Mouse (Mus musculus) frontal cortex, postnatal 10 days (tissue): Measurements from ENCODE around the gene Npnt.

Experiments used
- DNase-seq, 2 experiments: peaks; one replicate each; pipeline ENCODE4 v3.0.0; 2022; ENCODE audit warnings: low spot score in 2 of 2, mixed read lengths in 1 of 2

The Npnt gene

DNA sequence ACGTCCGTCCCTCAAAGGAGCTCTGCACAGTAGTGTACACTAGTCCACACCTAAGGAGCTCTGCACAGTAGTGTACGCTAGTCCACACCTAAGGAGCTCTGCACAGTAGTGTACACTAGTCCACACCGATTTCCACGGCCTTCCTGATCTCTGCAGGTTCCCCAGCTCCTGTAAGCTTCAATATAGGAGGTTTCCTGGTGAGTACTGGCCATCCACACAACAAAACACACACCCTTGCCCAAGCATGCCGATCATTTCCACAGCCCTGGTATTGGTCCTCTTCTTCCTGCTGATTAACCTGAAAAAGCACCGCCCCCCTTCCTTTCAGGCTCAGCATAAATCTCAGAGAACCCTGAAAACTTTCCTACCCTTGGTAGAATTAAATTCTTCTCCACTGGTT is 57.6 kb downstream of the Npnt start:
- DNase-seq: no peak

GRCm38 (mm10) chr3:132887074-132887848 is 62.8 kb downstream of the Npnt start:
- DNase-seq: no peak

DNA sequence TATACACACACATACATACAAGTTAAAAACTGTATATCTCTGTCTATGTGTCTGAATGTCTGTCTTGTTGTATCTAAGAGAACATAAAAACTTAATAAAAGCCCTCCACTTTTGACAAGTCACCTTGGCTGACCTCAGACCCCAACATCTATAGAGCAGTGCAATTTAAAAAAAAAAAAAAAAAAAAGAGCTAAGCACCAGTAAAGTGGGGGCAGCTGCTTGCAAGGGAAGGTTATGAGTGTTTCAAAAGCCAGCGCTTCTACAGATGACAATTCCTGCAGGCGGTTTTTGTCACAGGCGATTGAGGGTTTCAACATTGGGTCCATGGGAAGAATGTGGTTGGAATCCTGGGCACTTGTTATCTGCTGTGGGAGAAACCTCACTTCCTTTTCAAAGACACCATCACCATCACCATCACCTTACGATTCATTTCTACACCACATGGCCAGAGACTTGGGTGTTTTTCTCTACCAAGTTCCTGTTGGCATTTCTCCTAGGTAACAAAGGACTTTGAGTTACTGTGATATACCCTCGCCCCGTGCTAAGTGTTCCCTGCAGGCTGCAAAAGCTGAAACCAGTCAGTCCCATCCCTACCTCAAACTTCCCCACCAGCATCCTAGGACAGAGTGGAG is 63.6 kb downstream of the Npnt start:
- DNase-seq: no peak

GRCm38 (mm10) chr3:132884459-132884858 is 65.6 kb downstream of the Npnt start:
- no peak for DNase-seq

DNA sequence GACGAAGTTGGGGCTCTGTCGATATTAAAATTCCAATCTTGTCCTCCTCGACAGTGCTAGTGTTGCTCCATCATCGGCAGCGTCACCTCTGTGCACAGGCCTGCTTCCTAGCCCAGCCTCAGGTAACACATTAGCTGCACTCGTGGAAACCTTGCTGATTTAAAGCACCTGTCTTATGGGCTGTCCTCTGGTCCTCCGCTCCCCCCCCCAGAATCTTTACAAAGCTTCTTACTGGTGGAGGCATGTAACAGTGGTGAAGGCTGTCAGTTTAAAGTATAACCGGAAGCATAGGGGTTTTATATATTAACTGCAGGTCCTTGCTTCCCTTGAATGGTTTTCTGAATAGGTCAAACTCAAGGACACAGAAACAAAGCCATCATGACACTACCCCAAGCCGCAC is 66.8 kb downstream of the Npnt start:
- no peak for DNase-seq

DNA sequence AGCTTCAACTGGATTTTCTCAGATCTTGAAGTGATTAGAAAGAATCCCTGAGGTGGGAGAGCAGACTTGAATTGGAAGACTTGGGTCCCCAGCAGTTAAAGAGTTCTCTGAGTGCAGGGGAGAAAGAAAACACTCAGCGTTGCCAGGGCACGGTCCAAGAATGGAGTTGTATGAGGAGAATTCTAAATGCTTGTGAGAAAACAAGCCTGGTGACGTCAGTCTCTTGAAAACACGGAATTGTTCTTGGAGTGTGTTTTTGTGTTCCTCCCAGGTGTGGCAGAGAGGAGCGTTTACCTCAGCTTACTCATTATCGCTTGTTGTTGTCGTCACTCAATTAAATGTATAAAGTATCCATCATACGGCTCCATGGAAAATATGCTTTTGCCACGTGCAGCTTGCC is 69.3 kb downstream of the Npnt start:
- no peak for DNase-seq

DNA sequence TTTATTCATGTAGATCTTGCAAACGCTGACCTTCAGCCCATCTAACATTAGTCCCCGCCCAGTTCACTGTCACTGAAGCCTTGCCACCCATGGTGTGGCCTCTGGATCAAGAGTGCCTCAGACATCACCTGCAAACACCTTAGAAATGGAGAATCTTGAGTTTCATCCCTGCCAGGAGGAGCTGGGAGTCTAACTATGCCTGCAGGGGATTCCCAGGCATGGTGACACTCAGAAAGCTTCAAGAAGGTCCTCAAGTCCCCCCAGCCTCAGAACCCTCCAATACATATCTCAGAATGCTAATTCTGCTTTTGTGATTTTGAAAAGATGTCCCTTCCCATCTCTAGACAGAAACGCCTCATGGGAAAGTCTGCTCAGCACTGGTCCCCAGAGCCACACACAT is 69.7 kb downstream of the Npnt start:
- DNase-seq: no peak

DNA sequence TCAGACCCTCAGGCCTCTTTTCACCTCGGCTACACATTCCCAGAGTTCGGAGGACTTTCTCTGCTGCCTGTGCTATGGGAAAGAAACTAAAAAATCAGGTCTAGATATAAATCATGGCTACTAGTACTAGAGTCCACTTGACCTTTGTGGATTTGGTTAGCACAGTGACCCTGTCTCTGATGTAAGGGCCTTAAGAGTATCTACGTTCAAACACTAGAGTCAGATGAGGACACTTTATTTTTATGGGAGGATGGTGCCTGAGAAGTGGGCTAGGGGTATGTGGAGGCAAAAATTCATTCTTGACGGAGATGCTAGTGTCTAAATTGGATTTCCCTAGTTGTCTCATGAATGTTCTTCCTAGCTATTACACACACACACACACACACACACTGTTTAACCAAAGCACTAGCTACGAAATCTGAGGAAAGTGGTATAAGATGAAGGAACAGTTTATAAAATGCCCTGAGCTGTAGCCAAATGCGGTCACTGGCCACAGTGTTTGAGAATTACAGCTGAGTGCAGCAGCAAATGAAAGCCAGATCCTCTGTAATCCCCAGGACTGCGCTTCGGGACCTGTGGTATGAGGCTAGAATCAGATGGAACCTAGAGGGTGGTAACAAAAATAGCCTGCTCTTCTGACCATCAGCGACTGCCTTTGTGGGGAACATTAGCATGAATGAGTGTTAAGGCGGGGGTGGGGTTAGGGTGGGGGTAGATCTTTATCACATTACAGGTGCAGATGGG is 73.0 kb downstream of the Npnt start:
- no peak for DNase-seq

GRCm38 (mm10) chr3:132876011-132876708 is 73.9 kb downstream of the Npnt start:
- no peak for DNase-seq

DNA sequence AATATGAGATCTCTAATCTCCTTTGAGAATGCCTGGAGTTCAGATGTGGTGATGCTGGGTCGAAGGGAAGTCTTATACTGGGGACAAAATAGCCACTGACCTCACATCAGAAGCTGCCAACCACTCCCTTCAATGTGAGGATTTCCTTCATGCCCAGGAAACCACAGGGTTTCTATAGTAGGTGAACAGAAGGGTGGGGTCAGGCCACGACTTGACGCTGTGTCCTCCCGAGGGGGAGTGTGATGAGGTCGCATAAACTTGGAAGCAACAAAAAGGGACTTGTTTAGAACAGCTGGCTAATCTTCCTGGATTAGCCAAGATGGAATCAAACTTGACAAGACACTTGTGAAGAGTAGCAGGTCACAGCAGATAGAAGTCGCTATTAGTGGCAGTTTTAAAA is 76.8 kb downstream of the Npnt start:
- DNase-seq: no peak

DNA sequence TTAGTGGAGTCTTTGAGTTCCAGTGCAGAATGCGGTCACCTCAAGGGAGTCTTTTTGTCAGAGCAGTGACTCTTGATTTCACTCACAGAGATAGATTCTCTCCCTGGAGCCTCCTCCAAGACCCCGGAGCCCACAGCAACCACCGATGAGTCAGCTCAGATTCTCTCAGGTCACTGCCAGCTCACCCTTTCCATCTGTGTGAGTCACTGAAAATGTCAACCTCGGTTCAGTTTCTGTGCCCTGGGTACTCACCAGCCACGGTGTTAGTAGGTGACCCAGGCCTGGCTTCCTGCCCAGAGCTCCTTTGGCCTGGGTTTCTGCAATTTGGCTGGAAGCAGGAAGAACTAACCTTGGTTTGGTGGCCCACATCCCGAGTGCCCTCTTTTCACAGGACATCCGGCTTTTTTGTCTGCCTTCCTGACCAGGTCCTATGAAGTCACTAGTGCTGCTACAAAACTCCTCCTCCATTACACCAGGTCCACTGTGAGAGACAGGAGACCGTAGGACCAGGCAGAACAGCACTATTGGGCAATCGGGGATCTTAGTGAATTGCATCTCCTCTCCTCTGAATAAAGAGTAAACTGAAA is 78.7 kb downstream of the Npnt start:
- DNase-seq: no peak

DNA sequence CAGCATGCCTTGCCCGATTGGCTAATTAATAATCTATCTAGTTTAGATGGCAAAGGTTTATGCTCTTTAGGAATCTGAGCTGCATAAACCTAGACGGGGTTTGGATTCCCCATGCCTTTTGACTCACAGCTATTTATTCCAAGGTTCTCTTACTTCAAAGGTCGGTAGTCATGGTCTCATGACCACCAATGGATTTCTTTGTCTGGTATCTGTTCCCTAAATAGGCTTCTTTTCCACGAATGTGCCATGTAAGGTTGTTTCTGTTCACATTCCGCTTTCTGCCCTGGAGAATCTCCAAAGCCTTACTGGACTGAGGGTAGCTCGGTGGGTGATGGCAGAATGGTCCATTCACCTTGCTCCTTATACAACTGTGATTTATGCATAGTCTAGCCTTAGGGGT is 80.0 kb downstream of the Npnt start:
- DNase-seq: no peak

- no peak for DNase-seq
These were observed 81.3 kb downstream of the Npnt start for GRCm38 (mm10) chr3:132868838-132869237.

- no peak for DNase-seq
These were observed 83.1 kb downstream of the Npnt start for GRCm38 (mm10) chr3:132866984-132867383.

DNA sequence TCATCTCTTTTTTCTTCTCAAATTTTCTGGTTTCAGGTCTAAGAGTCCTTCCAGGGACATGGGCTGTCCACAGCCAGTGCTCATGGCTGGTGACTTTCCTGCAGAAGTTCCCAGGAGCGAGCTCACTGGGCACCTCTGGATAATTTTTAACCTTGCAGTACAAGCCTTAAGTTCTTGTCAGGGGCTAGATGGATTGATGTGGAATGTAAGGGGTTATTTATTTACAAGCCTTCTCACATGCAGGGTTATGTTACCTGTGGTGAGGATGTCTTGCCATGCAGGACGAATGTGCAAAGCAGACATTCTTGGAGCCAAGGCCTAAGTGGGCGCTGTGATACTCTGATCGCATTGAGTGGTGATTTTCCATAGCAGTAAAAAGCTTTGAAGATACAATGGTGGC is 84.5 kb downstream of the Npnt start:
- DNase-seq: no peak

DNA sequence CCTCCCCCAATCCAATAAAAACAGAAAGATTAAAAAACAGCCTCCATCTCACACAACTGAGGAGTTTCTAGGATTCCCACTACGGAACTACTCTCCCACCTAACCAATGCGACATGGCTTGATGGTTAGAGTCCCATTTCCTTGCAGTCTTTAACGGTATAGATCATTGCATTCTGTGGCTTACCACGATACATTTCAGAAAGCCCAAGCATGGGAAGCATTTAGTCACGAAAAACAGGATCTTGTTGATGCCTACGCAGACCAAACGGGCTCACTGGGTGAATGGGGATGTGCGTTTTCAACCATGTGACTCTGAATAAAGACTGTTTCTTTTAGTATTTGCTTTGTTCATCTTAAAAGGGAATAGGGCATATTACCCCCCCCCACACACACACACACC is 85.1 kb downstream of the Npnt start:
- no peak for DNase-seq

DNA sequence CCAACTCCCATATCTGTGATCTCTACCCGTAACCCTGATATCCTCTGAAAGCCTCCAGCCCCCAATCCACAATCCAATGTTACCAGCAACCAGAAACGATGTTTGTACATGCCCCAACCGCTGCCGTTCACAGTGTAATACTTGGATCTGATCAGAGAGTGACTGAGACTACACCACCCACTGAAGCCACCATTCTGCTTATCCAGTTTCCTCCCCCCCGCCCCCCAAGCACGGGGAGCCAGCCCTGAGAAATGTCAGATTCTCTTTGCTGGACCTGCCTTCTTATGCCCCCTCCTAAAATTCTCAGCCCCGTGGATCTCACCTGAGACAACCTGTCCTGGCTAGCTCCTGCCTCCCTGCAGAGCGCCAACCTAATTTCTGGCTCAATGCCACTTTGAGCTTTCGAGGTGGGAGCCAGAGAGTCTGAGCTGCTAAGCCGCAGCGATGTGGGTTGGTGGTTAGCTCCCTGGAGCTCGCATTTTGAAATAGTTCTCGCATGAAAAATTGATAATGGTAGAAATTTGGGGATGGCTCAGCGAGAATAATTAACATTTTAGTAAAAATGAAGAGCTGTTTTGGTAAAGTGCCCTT is 85.7 kb downstream of the Npnt start:
- no peak for DNase-seq

GRCm38 (mm10) chr3:132863843-132864242 is 86.2 kb downstream of the Npnt start:
- DNase-seq: no peak

- DNase-seq: no peak
These were observed 89.3 kb downstream of the Npnt start for GRCm38 (mm10) chr3:132860796-132861195.

GRCm38 (mm10) chr3:132859573-132859972 is 90.5 kb downstream of the Npnt start:
- no peak for DNase-seq

- DNase-seq: no peak
These were observed 91.2 kb downstream of the Npnt start for GRCm38 (mm10) chr3:132858849-132859248.

GRCm38 (mm10) chr3:132856651-132857050 is 93.4 kb downstream of the Npnt start:
- no peak for DNase-seq
